Mouse (Mus musculus) liver, embryonic 16.5 days (tissue): Measurements from ENCODE around the gene Heatr4. TPM values are rescaled to one million over a fixed set of nuclear protein-coding genes. Genes with fewer than 3 reads are reported as not detected.

Experiments used
- ATAC-seq: fragments of 200-750 bp; cut with Nextera tagmentation; 2 replicates; pipeline ENCODE4 v1.8.0; 2017; ENCODE audit warnings: low read depth, mild to moderate bottlenecking, moderate number of reproducible peaks, moderate library complexity
- H3K27ac ChIP-seq: fragments of 300-500 bp; sonication (generic); 2 replicates; pipeline ENCODE4 v1.5.1; 2014; ENCODE audit warnings: mild to moderate bottlenecking, low read length
- H3K27me3 ChIP-seq: fragments of 300-500 bp; sonication (generic); 2 replicates; pipeline ENCODE4 v1.6.1; 2014; ENCODE audit warnings: low read depth, low read length, mixed read lengths; ENCODE audit not compliant: control insufficient read depth, insufficient read depth
- H3K36me3 ChIP-seq: fragments of 300-500 bp; sonication (generic); 2 replicates; pipeline ENCODE4 v1.6.1; 2014; ENCODE audit warnings: mild to moderate bottlenecking; ENCODE audit not compliant: control insufficient read depth, insufficient read depth
- H3K4me1 ChIP-seq: fragments of 300-500 bp; sonication (generic); 2 replicates; pipeline ENCODE4 v1.6.1; 2014; ENCODE audit warnings: low read depth, low read length, mixed read lengths; ENCODE audit not compliant: control insufficient read depth
- H3K4me2 ChIP-seq: fragments of 300-500 bp; sonication (generic); 2 replicates; pipeline ENCODE4 v1.6.1; 2014; ENCODE audit warnings: low read depth, low read length, mixed read lengths
- H3K4me3 ChIP-seq: fragments of 300-500 bp; sonication (generic); 2 replicates; pipeline ENCODE4 v1.5.1; 2014; ENCODE audit warnings: low read depth, mild to moderate bottlenecking, low read length
- H3K9ac ChIP-seq: fragments of 300-500 bp; sonication (generic); 2 replicates; pipeline ENCODE4 v1.6.1; 2014; ENCODE audit warnings: low read depth, low read length
- H3K9me3 ChIP-seq: fragments of 300-500 bp; sonication (generic); replicated peaks from 2 replicates; pipeline ENCODE4 v1.6.1; 2016; ENCODE audit warnings: low read length; ENCODE audit not compliant: control insufficient read depth
- WGBS: fragments of 180-500 bp; shearing (Covaris S2); extraction: QIAGEN DNeasy Blood & Tissue Kit; methylation state at CpG from one replicate; pipeline ENCODE4 v1.1.7; 2014; ENCODE audit not compliant: insufficient replicate concordance; 5-methylcytosine and 5-hydroxymethylcytosine counted together
- polyA plus RNA-seq: library from polyadenylated mRNA; unstranded; fragments of >200 nt; fragmentation: Nextera tagmentation; extraction: Ambion mirVana; gene quantifications from 2 replicates; pipeline ENCODE4 v1.2.1, GENCODE M21; 2015

Heatr4 gene
- polyA plus RNA-seq, 1 experiment from 2014 or later, result not detected

DNA sequence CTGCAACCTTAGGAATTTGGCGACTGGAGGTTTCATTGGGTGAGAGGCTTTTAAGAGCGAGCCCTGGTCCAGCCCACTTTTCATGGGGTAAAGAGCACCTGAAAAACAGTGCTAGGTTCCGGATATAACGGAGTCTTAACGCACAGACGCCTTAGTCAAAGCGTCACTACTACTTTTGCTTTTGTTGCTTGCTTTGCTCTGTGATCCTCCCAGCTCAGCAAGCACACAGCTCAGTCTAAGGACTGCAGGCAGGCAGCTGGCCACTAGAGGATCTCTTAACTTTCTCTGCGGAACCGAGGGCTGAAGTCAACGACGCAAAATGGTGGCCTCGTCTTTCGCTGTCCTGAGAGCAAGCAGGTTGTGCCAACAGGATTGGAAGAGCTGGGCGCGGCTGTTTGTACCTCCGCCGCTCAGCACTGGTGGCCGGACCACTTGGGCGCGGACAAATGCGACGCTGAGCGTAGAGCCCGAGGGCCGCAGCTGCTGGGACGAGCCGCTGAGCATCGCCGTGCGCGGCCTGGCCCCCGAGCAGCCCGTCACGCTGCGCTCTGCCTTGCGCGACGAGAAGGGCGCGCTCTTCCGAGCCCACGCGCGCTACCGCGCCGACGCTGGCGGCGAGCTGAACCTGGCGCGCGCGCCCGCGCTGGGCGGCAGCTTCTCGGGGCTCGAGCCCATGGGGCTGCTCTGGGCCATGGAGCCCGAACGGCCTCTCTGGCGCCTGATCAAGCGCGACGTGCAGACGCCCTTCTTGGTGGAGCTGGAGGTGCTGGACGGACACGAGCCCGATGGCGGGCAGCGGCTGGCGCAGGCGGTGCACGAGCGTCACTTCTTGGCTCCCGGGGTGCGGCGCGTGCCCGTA, 3.2 kb upstream of the Heatr4 start, which contains the start of gene Acot2:
Gene Acot2 (plus strand): TSS at position 279 of the 859 bp plus-strand sequence.
- Histone ChIP-seq H3K4me2 (peak within 1 kb of the TSS; percentile 75), H3K27ac (peak within 1 kb of the TSS; percentile 77), H3K27me3 (no peaks in the 10 kb centered on the region), H3K9ac (peak within 1 kb of the TSS; percentile 67), H3K4me1 (no peaks in the 10 kb centered on the region; the same call in 1 of the 2 replicates), H3K4me3 (peak within 1 kb of the TSS; percentile 67), H3K36me3 (no peaks in the 10 kb centered on the region), H3K9me3 (no peaks in the 10 kb centered on the region)
- ATAC-seq, result peak; percentile 77
- WGBS, result under 1% methylated on average over 80 of the region's 80 CpGs

DNA sequence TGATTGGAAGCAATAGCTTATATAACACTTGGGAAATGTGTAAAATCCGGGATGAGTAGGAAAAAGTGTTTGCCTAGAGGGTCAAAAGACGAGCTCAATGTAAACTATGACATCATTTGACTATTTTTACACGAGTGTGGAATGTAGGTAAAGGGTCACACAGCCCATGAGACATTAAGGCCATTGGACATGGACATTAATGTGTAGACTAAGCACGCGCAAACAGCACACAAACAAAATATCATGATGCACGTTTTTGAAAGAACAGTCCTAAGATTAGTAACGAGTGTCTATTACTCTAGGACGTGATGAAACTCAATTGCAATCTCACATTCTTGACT, 2.6 kb upstream of the Heatr4 start:
- H3K9ac ChIP-seq, result no peak overlapping the region
- H3K36me3 ChIP-seq, result no peaks in the 10 kb centered on the region
- H3K4me2 ChIP-seq, result peak overlapping the region; percentile 75
- no peaks in the 10 kb centered on the region for H3K27me3 ChIP-seq
- 22% methylated on average over 8 of the region's 8 CpGs for WGBS
- H3K4me3 ChIP-seq, result peak overlapping the region; percentile 67
- peak overlapping the region; percentile 77 for H3K27ac ChIP-seq
- peak; percentile 71 for ATAC-seq
- H3K9me3 ChIP-seq, result no peaks in the 10 kb centered on the region
- H3K4me1 ChIP-seq, result no peaks in the 10 kb centered on the region; the same call in 1 of the 2 replicates

DNA sequence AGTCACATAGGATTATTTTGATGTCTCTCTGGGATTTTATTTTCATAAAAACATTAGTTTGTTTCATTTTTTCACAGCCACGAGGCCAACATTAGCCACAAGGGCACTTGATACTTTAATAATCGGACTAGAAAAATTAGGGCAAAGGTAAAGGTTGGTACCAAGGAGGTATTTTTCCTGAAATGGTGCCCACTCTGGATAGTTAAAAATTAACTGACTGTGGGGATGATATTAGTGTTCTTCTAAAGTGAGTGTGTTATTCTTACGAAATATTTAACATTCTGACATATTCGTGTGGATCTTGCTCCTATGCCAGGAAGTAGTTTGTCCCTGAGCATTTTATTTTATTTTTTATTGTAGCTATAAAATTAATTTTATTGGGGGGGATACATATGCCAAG, 3.0 kb downstream of the Heatr4 start:
- no peak overlapping the region for H3K4me3 ChIP-seq
- no peaks in the 10 kb centered on the region for H3K36me3 ChIP-seq
- ATAC-seq, result no peak
- H3K4me1 ChIP-seq, result no peaks in the 10 kb centered on the region
- H3K4me2 ChIP-seq, result no peak overlapping the region
- no peak overlapping the region for H3K9ac ChIP-seq
- H3K27ac ChIP-seq, result no peak overlapping the region
- WGBS, result 58% methylated on average over 4 of the region's 4 CpGs
- H3K9me3 ChIP-seq, result no peaks in the 10 kb centered on the region
- H3K27me3 ChIP-seq, result no peaks in the 10 kb centered on the region

DNA sequence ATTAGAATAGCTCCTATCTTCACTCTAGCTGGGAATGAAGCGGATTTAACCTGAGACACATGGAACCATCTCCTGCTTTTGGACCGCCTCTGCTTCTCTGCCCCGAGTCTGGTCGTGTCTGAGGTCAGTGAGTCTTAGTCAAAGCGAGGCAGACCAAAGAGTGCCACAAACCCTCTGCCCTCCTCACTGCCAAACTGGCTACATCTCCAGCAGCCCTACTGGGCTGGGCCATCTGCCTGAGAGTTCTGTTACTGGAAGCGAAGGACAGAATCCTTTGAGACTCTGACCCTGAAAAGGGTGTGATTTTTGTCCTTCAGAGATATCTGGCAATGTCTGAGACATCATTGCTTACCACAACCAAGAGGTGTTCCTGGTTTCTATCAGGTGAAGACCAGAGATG, 5.8 kb downstream of the Heatr4 start:
- H3K9me3 ChIP-seq, result no peaks in the 10 kb centered on the region
- WGBS, result 78% methylated on average over 6 of the region's 6 CpGs
- no peaks in the 10 kb centered on the region for H3K27me3 ChIP-seq
- no peak for ATAC-seq
- H3K4me2 ChIP-seq, result no peak overlapping the region
- no peak overlapping the region for H3K9ac ChIP-seq
- no peak overlapping the region for H3K27ac ChIP-seq
- no peaks in the 10 kb centered on the region for H3K36me3 ChIP-seq
- no peaks in the 10 kb centered on the region for H3K4me1 ChIP-seq
- H3K4me3 ChIP-seq, result no peak overlapping the region

DNA sequence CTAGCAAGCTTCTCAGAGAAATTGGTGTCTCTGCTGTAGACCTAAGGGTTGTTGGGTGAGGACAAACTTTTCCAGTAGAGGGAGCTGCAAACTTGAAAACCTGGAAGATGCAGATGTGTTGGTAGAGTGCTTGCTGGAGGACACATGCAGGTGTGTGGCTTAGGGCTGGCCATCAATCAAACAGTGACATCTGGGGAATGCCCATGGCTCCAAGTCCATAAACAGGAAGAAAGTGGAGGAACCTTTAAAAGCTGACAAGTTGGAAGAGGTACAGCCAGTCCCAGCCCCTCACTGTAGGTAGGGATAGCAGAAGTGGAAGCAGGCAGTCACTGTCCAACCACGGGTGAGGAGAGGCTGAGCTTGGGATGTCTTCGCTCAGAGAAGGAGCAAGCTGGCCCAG, 12.5 kb downstream of the Heatr4 start:
- no peaks in the 10 kb centered on the region for H3K9me3 ChIP-seq
- no peak overlapping the region for H3K9ac ChIP-seq
- no peak overlapping the region for H3K4me2 ChIP-seq
- no peaks in the 10 kb centered on the region; the same call in 1 of the 2 replicates for H3K4me1 ChIP-seq
- H3K27me3 ChIP-seq, result no peaks in the 10 kb centered on the region
- 37% methylated on average over 2 of the region's 2 CpGs for WGBS
- no peaks in the 10 kb centered on the region for H3K36me3 ChIP-seq
- H3K4me3 ChIP-seq, result no peak overlapping the region
- no peak overlapping the region for H3K27ac ChIP-seq
- no peak; the same call in 1 of the 2 replicates for ATAC-seq

DNA sequence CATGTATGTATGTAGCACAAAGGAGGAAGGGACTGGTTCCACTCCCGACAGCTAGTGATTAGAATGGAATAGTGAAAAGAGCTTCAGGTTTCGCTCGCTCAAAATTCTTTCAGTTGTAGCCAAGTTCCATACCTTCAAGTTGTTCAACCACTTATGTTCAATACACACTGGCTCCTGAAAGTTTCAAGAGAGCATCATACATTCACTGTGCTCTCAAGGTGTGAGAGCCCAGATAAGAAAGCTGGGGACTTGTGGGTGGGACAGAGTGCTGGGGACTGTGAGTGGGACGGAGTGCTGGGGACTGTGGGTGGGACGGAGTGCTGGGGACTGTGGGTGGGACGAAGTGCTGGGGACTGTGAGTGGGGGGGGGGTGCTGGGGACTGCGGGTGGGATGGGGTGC, 19.4 kb downstream of the Heatr4 start:
- Histone ChIP-seq H3K4me2 (no peak overlapping the region), H3K4me3 (no peak overlapping the region), H3K36me3 (no peaks in the 10 kb centered on the region), H3K27ac (no peak overlapping the region), H3K4me1 (no peaks in the 10 kb centered on the region), H3K9me3 (no peaks in the 10 kb centered on the region), H3K27me3 (no peaks in the 10 kb centered on the region), H3K9ac (no peak overlapping the region)
- no peak for ATAC-seq
- WGBS, result 58% methylated on average over 7 of the region's 7 CpGs

DNA sequence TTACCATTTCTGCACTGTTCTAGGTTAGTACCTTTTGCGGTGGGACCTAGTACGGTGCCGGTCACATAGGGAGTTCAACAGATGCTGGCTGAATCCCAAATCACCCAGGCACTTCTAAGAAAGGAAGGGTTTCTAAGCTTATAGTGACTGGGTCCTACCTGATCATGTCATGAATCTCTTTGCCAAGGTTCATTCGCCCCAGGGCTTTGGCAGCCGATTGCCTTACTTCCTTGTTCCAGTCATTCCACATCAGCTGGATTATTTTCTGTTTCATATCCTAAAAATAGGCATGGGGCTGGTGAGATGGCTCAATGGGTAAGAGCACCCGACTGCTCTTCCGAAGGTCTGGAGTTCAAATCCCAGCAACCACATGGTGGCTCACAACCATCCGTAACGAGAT, 26.4 kb downstream of the Heatr4 start:
- H3K4me2 ChIP-seq, result no peak overlapping the region
- no peaks in the 10 kb centered on the region for H3K9me3 ChIP-seq
- no peaks in the 10 kb centered on the region for H3K27me3 ChIP-seq
- H3K4me3 ChIP-seq, result no peak overlapping the region
- WGBS, result 80% methylated on average over 9 of the region's 9 CpGs
- H3K36me3 ChIP-seq, result no peaks in the 10 kb centered on the region; the same call in 1 of the 2 replicates
- H3K27ac ChIP-seq, result no peak overlapping the region
- H3K9ac ChIP-seq, result no peak overlapping the region
- H3K4me1 ChIP-seq, result peaks cover 4% of the 10 kb centered on the region
- no peak for ATAC-seq

DNA sequence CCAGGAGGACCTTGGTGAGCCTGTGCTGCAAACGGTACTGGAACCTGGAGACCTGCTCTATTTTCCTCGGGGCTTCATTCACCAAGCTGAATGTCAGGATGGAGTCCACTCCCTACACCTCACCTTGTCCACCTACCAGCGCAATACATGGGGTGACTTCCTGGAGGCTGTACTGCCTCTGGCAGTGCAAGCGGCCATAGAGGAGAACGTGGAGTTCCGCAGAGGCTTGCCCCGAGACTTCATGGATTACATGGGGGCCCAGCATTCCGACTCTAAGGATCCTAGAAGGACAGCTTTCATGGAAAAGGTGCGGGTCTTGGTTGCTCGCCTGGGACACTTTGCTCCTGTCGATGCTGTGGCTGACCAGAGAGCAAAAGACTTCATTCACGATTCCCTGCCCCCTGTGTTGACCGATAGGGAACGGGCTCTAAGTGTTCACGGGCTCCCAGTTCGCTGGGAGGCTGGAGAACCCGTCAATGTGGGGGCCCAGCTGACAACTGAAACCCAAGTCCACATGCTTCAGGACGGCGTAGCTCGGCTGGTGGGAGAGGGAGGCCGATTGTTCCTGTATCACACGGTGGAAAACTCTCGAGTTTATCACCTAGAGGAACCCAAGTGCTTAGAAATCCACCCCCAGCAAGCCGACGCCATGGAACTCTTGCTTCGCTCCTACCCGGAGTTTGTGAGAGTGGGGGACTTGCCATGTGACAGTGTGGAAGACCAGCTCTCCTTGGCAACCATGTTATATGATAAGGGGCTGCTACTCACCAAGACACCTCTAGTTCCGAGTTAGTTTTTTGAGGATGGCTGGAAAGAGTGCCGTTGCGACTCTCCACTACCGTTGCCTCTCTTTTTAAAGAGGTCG, 32.7 kb downstream of the Heatr4 start:
- Histone ChIP-seq H3K27ac (no peak overlapping the region), H3K9me3 (no peaks in the 10 kb centered on the region), H3K4me1 (peaks cover 36% of the 10 kb centered on the region), H3K36me3 (no peaks in the 10 kb centered on the region; the same call in 1 of the 2 replicates), H3K27me3 (no peaks in the 10 kb centered on the region), H3K9ac (peak overlapping the region; percentile 77), H3K4me3 (peak overlapping the region; percentile 79), H3K4me2 (peak overlapping the region; percentile 97)
- no peak for ATAC-seq
- WGBS, result 41% methylated on average over 32 of the region's 32 CpGs
